In the genomic region with DNA sequence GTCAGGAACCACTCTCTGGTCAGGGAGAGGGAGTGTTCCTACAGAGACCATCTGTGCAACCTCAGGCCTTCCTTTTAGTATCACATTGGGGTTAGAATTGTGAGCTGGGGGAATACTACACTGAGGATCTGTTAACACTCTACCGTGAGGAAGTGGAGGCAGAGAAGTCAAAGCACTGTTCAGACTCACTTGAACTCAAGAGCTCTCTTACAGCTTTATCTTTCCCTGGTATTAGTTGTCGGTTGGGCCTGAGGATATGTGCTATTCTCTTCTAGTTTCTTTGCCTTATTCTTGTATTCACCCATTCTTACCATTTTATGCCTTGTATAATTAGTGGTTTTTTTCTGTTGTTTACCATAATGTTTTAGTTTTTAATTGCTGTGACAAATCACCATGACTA, we compare ENCODE assay signal across 22 mouse cellular contexts. TPM values are rescaled to one million over a fixed set of nuclear protein-coding genes. Genes with fewer than 3 reads are reported as not detected.
A peak's percentile ranks its signal among the peaks of the same experiment; 100 is the strongest.
DNase-seq lines count a peak whose midpoint lies in the region; ATAC-seq and TF ChIP-seq lines count a peak whose summit lies in the region.
"Had no signal": no experiment of that assay in that cellular context is flagged by ENCODE, and none has a peak within 500 bp of the region (broad histone marks: within the 10 kb centered on the region; RNA-seq: fewer than 3 reads in every experiment).

No protein-coding gene starts in this region.

- H3K4me2 ChIP-seq in heart, embryonic 15.5 days, result no peak overlapping the region
- H3K4me2 ChIP-seq in lung, postnatal 0 days (replicated peaks; ENCODE audit: low read depth, low read length), result no peak overlapping the region
- H3K4me2 ChIP-seq: embryonic facial prominence, embryonic 13.5 days; forebrain, embryonic 12.5 days; heart, embryonic 11.5 days; hindbrain, embryonic 13.5 days had no signal

- TF ChIP-seq CTCF in heart, adult 2 months (IDR thresholded peaks at IDR 0.05), result no peak
- no peak for TF ChIP-seq CTCF in lung, postnatal 0 days (IDR thresholded peaks at IDR 0.05)

- WGBS in heart, embryonic 15.5 days, result 39% methylated on average over 2 of the region's 2 CpGs
- 42% methylated on average over 2 of the region's 2 CpGs for WGBS in heart, adult 2 months
- 66% methylated on average over 2 of the region's 2 CpGs for WGBS in lung, postnatal 0 days

- no peaks in the 10 kb centered on the region for H3K36me3 ChIP-seq in heart, embryonic 15.5 days
- H3K36me3 ChIP-seq in heart, adult 2 months (ENCODE audit: control insufficient read depth, insufficient read depth, low read length), result peaks cover 15% of the 10 kb centered on the region
- no peaks in the 10 kb centered on the region for H3K36me3 ChIP-seq in lung, postnatal 0 days (ENCODE audit: insufficient read depth, low read length)
- no peaks in the 10 kb centered on the region for H3K36me3 ChIP-seq in ES-E14 (ENCODE audit: control insufficient read depth, insufficient read depth, low read length, poor library complexity, severe bottlenecking)

- no peak for ATAC-seq in heart, embryonic 15.5 days (replicated peaks; ENCODE audit: insufficient number of reproducible peaks, insufficient read depth, low FRiP score, low read depth)
- ATAC-seq in lung, postnatal 0 days, result no peak
- ATAC-seq: activated CD4-positive, CD25-positive, alpha-beta regulatory T cell, adult 4 months; forebrain, embryonic 16.5 days; hindbrain, postnatal 0 days; Patski had no signal

- H3K4me1 ChIP-seq in heart, embryonic 15.5 days (replicated peaks), result peaks cover 40% of the 10 kb centered on the region
- H3K4me1 ChIP-seq in heart, adult 2 months (ENCODE audit: control insufficient read depth, insufficient read depth, low read length), result peaks cover 13% of the 10 kb centered on the region
- peaks cover 19% of the 10 kb centered on the region; the same call in 1 of the 2 replicates for H3K4me1 ChIP-seq in lung, postnatal 0 days (ENCODE audit: insufficient read depth, low read depth, low read length)
- H3K4me1 ChIP-seq in ES-E14 (ENCODE audit: control insufficient read depth in 2 of 2, insufficient read depth in 2 of 2, low read length in 2 of 2, poor library complexity in 1 of 2), result peaks cover 0 to 4% of the 10 kb centered on the region in 2 experiments; a peak in 1 of 4 replicates
- H3K4me1 ChIP-seq: forebrain, embryonic 12.5 days had no signal

- H3K27me3 ChIP-seq in heart, embryonic 15.5 days, result no peaks in the 10 kb centered on the region
- no peaks in the 10 kb centered on the region for H3K27me3 ChIP-seq in heart, adult 2 months (ENCODE audit: control insufficient read depth, insufficient read depth, low read length)
- H3K27me3 ChIP-seq in lung, postnatal 0 days (replicated peaks; ENCODE audit: insufficient read depth, low read length), result no peaks in the 10 kb centered on the region
- H3K27me3 ChIP-seq: embryonic facial prominence, embryonic 13.5 days; forebrain, embryonic 12.5 days; hindbrain, embryonic 13.5 days; Patski had no signal

- in situ Hi-C loops in ES-E14 (cut with MboI; ENCODE audit: low sequenced_read_pairs in 2 of 2, unreplicated experiment in 2 of 2), result no loop called here

- intact Hi-C loops in heart, adult 2 months (cut with DNase I), result no loop called here

- H3K9ac ChIP-seq in heart, embryonic 15.5 days, result no peak overlapping the region
- no peak overlapping the region for H3K9ac ChIP-seq in heart, adult 2 months (ENCODE audit: low read depth, low read length)
- no peak overlapping the region for H3K9ac ChIP-seq in lung, postnatal 0 days (replicated peaks; ENCODE audit: low read depth)
- H3K9ac ChIP-seq in ES-E14 (ENCODE audit: insufficient read depth, low read depth, low read length, poor library complexity, severe bottlenecking), result no peak overlapping the region
- H3K9ac ChIP-seq: embryonic facial prominence, embryonic 13.5 days; forebrain, embryonic 12.5 days; hindbrain, embryonic 13.5 days had no signal

- DNase-seq in heart, adult 2 months, result no peak
- DNase-seq in lung, postnatal 0 days (ENCODE audit: low spot score), result peak; percentile 54
- DNase-seq in lung, postnatal 10 days, result no peak
- no peak for DNase-seq in ES-E14 (ENCODE audit: low read depth, low spot score)
- DNase-seq in naive thymus-derived CD4-positive, alpha-beta T cell, adult 2 months (ENCODE audit: low read depth), result peak; percentile 24
- DNase-seq in cerebellum, postnatal 14 days, result no peak
- DNase-seq: adrenal gland, postnatal 14 days; cerebellum, adult 11-12 months; cerebellum, adult 9-10 months; cerebellum, postnatal 36 days; gastrocnemius, postnatal 10 days; heart, postnatal 14 days had no signal

- peak overlapping the region; percentile 15; the same call in 1 of the 2 replicates for H3K27ac ChIP-seq in heart, embryonic 15.5 days
- H3K27ac ChIP-seq in heart, adult 2 months, result no peak overlapping the region
- H3K27ac ChIP-seq in lung, postnatal 0 days (ENCODE audit: low read length), result no peak overlapping the region
- H3K27ac ChIP-seq in ES-E14 (ENCODE audit: insufficient read depth, low read depth, low read length, poor library complexity, severe bottlenecking), result no peak overlapping the region
- H3K27ac ChIP-seq: embryonic facial prominence, embryonic 13.5 days; forebrain, embryonic 12.5 days; hindbrain, embryonic 13.5 days; hindbrain, postnatal 0 days had no signal

- peaks cover 3% of the 10 kb centered on the region for H3K79me2 ChIP-seq in heart, adult 2 months (replicated peaks; ENCODE audit: control insufficient read depth, insufficient read depth, low read length)

- H3K9me3 ChIP-seq in heart, embryonic 15.5 days (replicated peaks), result no peaks in the 10 kb centered on the region
- H3K9me3 ChIP-seq in lung, postnatal 0 days (ENCODE audit: low read length), result no peaks in the 10 kb centered on the region
- no peaks in the 10 kb centered on the region for H3K9me3 ChIP-seq in ES-E14 (ENCODE audit: control insufficient read depth, insufficient read depth, low read depth, low read length)
- H3K9me3 ChIP-seq: embryonic facial prominence, embryonic 13.5 days; forebrain, embryonic 12.5 days; G1E; hindbrain, embryonic 13.5 days had no signal

- TF ChIP-seq EP300 in heart, adult 2 months (IDR thresholded peaks at IDR 0.05; ENCODE audit: insufficient read depth, low read depth, low read length), result no peak
- TF ChIP-seq EP300 in lung, postnatal 0 days (IDR thresholded peaks at IDR 0.05), result no peak

- H3K4me3 ChIP-seq in heart, embryonic 15.5 days, result no peak overlapping the region
- no peak overlapping the region for H3K4me3 ChIP-seq in heart, adult 2 months
- no peak overlapping the region for H3K4me3 ChIP-seq in lung, postnatal 0 days (ENCODE audit: low read depth, low read length)
- no peak overlapping the region for H3K4me3 ChIP-seq in ES-E14 (ENCODE audit: insufficient read depth in 1 of 2, low read depth in 1 of 2, low read length in 2 of 2, poor library complexity in 1 of 2, severe bottlenecking in 1 of 2)
- H3K4me3 ChIP-seq: embryonic facial prominence, embryonic 13.5 days; forebrain, embryonic 12.5 days; hindbrain, embryonic 13.5 days had no signal

- no peak for TF ChIP-seq POLR2A in heart, adult 2 months (IDR thresholded peaks at IDR 0.05; ENCODE audit: insufficient read depth, low read depth, low read length)

TF ChIP-seq in ES-E14, 5 proteins besides CTCF, POLR2A, EP300 and RAD21:
- TF ChIP-seq MAFK (IDR thresholded peaks at IDR 0.05; ENCODE audit: insufficient read depth, low read depth, low read length) (no peak), ZNF384 (IDR thresholded peaks at IDR 0.05; ENCODE audit: low read depth, low read length) (peak; percentile 55; the same call in 1 of the 2 replicates)

RNA-seq across cellular contexts. Expression of a gene that starts 7.3 kb away (rescaled TPM):
- polyA plus RNA-seq in heart, embryonic 15.5 days (2015; fragmentation: Nextera tagmentation; extraction: Ambion mirVana), result 73.9 and 77.6 TPM in 2 replicates
- total RNA-seq in heart, adult 2 months (2021), result 10 to 100 TPM; 21.5 to 21.7 TPM
- polyA plus RNA-seq in heart, adult 2 months (2012; rRNA removed), result 11.7 and 16.6 TPM in 2 replicates
- 121 and 135 TPM in 2 replicates for polyA plus RNA-seq in lung, postnatal 0 days (2015; fragmentation: Nextera tagmentation; extraction: Ambion mirVana)
- total RNA-seq in ES-E14 (2012; rRNA removed), result 43.1 and 54.9 TPM in 2 replicates

Comparison
In these comparisons a context has a peak if more than half of its experiments do, and no peak if none do; other contexts are left out.
1. DNase-seq: peak in lung, postnatal 0 days (single experiment) and naive thymus-derived CD4-positive, alpha-beta T cell, adult 2 months (single experiment); none in heart, adult 2 months (0 of 2), lung, postnatal 10 days (single experiment), ES-E14 (single experiment) and cerebellum, postnatal 14 days (0 of 2).